Mouse (Mus musculus): ENCODE measurements around the gene Prcc. TPM values are rescaled to one million over a fixed set of nuclear protein-coding genes. Genes with fewer than 3 reads are reported as not detected.

Gene Prcc
- polyA plus RNA-seq, 1 experiment from 2014 or later, result 14.3 TPM

- H3K27me3 ChIP-seq (replicated peaks), result no peaks in the 10 kb centered on the region
- H3K36me3 ChIP-seq, result peaks cover 74% of the 10 kb centered on the region
- H3K4me1 ChIP-seq, result no peaks in the 10 kb centered on the region
- no peak overlapping the region for H3K27ac ChIP-seq
- ATAC-seq (ENCODE audit: low FRiP score, low read depth), result no peak
- no peak overlapping the region for H3K4me3 ChIP-seq
- WGBS, result 50% methylated on average over 3 of the region's 3 CpGs
- H3K4me2 ChIP-seq (replicated peaks), result no peak overlapping the region
- no peaks in the 10 kb centered on the region for H3K9me3 ChIP-seq
- no peak overlapping the region for H3K9ac ChIP-seq
Measured at GRCm38 (mm10) chr3:87859813-87860212, 25.6 kb downstream of the Prcc start.

GRCm38 (mm10) chr3:87857666-87858065 is 27.7 kb downstream of the Prcc start:
- Histone ChIP-seq H3K9ac (no peak overlapping the region), H3K27me3 (replicated peaks) (no peaks in the 10 kb centered on the region), H3K4me1 (no peaks in the 10 kb centered on the region), H3K9me3 (no peaks in the 10 kb centered on the region), H3K4me2 (replicated peaks) (no peak overlapping the region), H3K36me3 (peaks cover 58% of the 10 kb centered on the region), H3K4me3 (no peak overlapping the region), H3K27ac (no peak overlapping the region)
- no peak for ATAC-seq (ENCODE audit: low FRiP score, low read depth)
- 93% methylated on average over 8 of the region's 8 CpGs for WGBS

GRCm38 (mm10) chr3:87855936-87856335 is 29.5 kb downstream of the Prcc start:
- Histone ChIP-seq H3K4me2 (replicated peaks) (no peak overlapping the region), H3K4me3 (no peak overlapping the region), H3K9me3 (no peaks in the 10 kb centered on the region), H3K36me3 (peaks cover 42% of the 10 kb centered on the region), H3K27me3 (replicated peaks) (no peaks in the 10 kb centered on the region), H3K9ac (no peak overlapping the region), H3K27ac (no peak overlapping the region), H3K4me1 (no peaks in the 10 kb centered on the region)
- 90% methylated on average over 8 of the region's 8 CpGs for WGBS
- ATAC-seq (ENCODE audit: low FRiP score, low read depth), result no peak

- Histone ChIP-seq H3K36me3 (peaks cover 37% of the 10 kb centered on the region), H3K27me3 (replicated peaks) (no peaks in the 10 kb centered on the region), H3K27ac (no peak overlapping the region), H3K9me3 (no peaks in the 10 kb centered on the region), H3K4me2 (replicated peaks) (no peak overlapping the region), H3K4me1 (no peaks in the 10 kb centered on the region), H3K9ac (no peak overlapping the region), H3K4me3 (no peak overlapping the region)
- ATAC-seq (ENCODE audit: low FRiP score, low read depth), result no peak
- 57% methylated on average over 7 of the region's 7 CpGs for WGBS
Measured at GRCm38 (mm10) chr3:87854795-87855568, 30.4 kb downstream of the Prcc start.

- Histone ChIP-seq H3K27ac (no peak overlapping the region), H3K36me3 (no peaks in the 10 kb centered on the region), H3K27me3 (replicated peaks) (no peaks in the 10 kb centered on the region), H3K4me2 (replicated peaks) (no peak overlapping the region), H3K9me3 (no peaks in the 10 kb centered on the region), H3K9ac (no peak overlapping the region), H3K4me3 (no peak overlapping the region), H3K4me1 (no peaks in the 10 kb centered on the region)
- ATAC-seq (ENCODE audit: low FRiP score, low read depth), result no peak
- 83% methylated on average over 14 of the region's 14 CpGs for WGBS
Measured at GRCm38 (mm10) chr3:87849117-87849516, 36.3 kb downstream of the Prcc start.

- H3K9me3 ChIP-seq, result no peaks in the 10 kb centered on the region
- ATAC-seq (ENCODE audit: low FRiP score, low read depth), result no peak
- H3K4me3 ChIP-seq, result no peak overlapping the region
- H3K9ac ChIP-seq, result no peak overlapping the region
- 79% methylated on average over 5 of the region's 5 CpGs for WGBS
- no peaks in the 10 kb centered on the region for H3K27me3 ChIP-seq (replicated peaks)
- no peak overlapping the region for H3K4me2 ChIP-seq (replicated peaks)
- H3K36me3 ChIP-seq, result no peaks in the 10 kb centered on the region
- H3K4me1 ChIP-seq, result no peaks in the 10 kb centered on the region
- H3K27ac ChIP-seq, result no peak overlapping the region
Measured at GRCm38 (mm10) chr3:87847680-87848079, 37.7 kb downstream of the Prcc start.

GRCm38 (mm10) chr3:87846650-87847110 is 38.7 kb downstream of the Prcc start, which contains the start of gene Sh2d2a:
Sh2d2a (plus strand) TSS chr3:87846755.
- Histone ChIP-seq H3K27ac (no peak within 1 kb of the TSS), H3K4me2 (replicated peaks) (no peak within 1 kb of the TSS), H3K9me3 (no peaks in the 10 kb centered on the region), H3K27me3 (replicated peaks) (no peaks in the 10 kb centered on the region), H3K4me3 (no peak within 1 kb of the TSS), H3K9ac (no peak within 1 kb of the TSS), H3K36me3 (no peaks in the 10 kb centered on the region), H3K4me1 (no peaks in the 10 kb centered on the region)
- no peak for ATAC-seq (ENCODE audit: low FRiP score, low read depth)
- WGBS, result 75% methylated on average over 7 of the region's 7 CpGs

GRCm38 (mm10) chr3:87846186-87846585 is 39.2 kb downstream of the Prcc start:
- no peak for ATAC-seq (ENCODE audit: low FRiP score, low read depth)
- H3K27ac ChIP-seq, result no peak overlapping the region
- 67% methylated on average over 4 of the region's 4 CpGs for WGBS
- H3K4me2 ChIP-seq (replicated peaks), result no peak overlapping the region
- H3K27me3 ChIP-seq (replicated peaks), result no peaks in the 10 kb centered on the region
- no peaks in the 10 kb centered on the region for H3K36me3 ChIP-seq
- H3K4me1 ChIP-seq, result no peaks in the 10 kb centered on the region
- no peak overlapping the region for H3K4me3 ChIP-seq
- no peaks in the 10 kb centered on the region for H3K9me3 ChIP-seq
- H3K9ac ChIP-seq, result no peak overlapping the region

- no peaks in the 10 kb centered on the region for H3K9me3 ChIP-seq
- no peak overlapping the region for H3K9ac ChIP-seq
- no peaks in the 10 kb centered on the region for H3K27me3 ChIP-seq (replicated peaks)
- no peak overlapping the region for H3K4me3 ChIP-seq
- H3K4me2 ChIP-seq (replicated peaks), result no peak overlapping the region
- no peak for ATAC-seq (ENCODE audit: low FRiP score, low read depth)
- no peaks in the 10 kb centered on the region for H3K4me1 ChIP-seq
- H3K36me3 ChIP-seq, result no peaks in the 10 kb centered on the region
- no peak overlapping the region for H3K27ac ChIP-seq
- 83% methylated on average over 4 of the region's 4 CpGs for WGBS
Measured at GRCm38 (mm10) chr3:87844981-87845380, 40.4 kb downstream of the Prcc start.

GRCm38 (mm10) chr3:87840858-87841257 is 44.5 kb downstream of the Prcc start:
- no peak overlapping the region for H3K27ac ChIP-seq
- no peak overlapping the region for H3K4me3 ChIP-seq
- H3K27me3 ChIP-seq (replicated peaks), result no peaks in the 10 kb centered on the region
- H3K4me2 ChIP-seq (replicated peaks), result no peak overlapping the region
- no peaks in the 10 kb centered on the region for H3K36me3 ChIP-seq
- no peak for ATAC-seq (ENCODE audit: low FRiP score, low read depth)
- no peaks in the 10 kb centered on the region for H3K4me1 ChIP-seq
- H3K9me3 ChIP-seq, result no peaks in the 10 kb centered on the region
- H3K9ac ChIP-seq, result no peak overlapping the region

GRCm38 (mm10) chr3:87838622-87839021 is 46.8 kb downstream of the Prcc start:
- Histone ChIP-seq H3K4me1 (no peaks in the 10 kb centered on the region), H3K36me3 (no peaks in the 10 kb centered on the region), H3K27me3 (replicated peaks) (no peaks in the 10 kb centered on the region), H3K9me3 (no peaks in the 10 kb centered on the region), H3K9ac (no peak overlapping the region), H3K4me2 (replicated peaks) (no peak overlapping the region), H3K4me3 (no peak overlapping the region), H3K27ac (no peak overlapping the region)
- WGBS, result 1% methylated on average over 4 of the region's 4 CpGs
- ATAC-seq (ENCODE audit: low FRiP score, low read depth), result no peak

GRCm38 (mm10) chr3:87833482-87833881 is 51.9 kb downstream of the Prcc start:
- Histone ChIP-seq H3K4me1 (no peaks in the 10 kb centered on the region), H3K36me3 (no peaks in the 10 kb centered on the region), H3K9me3 (no peaks in the 10 kb centered on the region), H3K27ac (no peak overlapping the region), H3K4me3 (no peak overlapping the region), H3K4me2 (replicated peaks) (no peak overlapping the region), H3K27me3 (replicated peaks) (no peaks in the 10 kb centered on the region), H3K9ac (no peak overlapping the region)
- no peak for ATAC-seq (ENCODE audit: low FRiP score, low read depth)
- WGBS, result 69% methylated on average over 5 of the region's 5 CpGs

Measured in neural tube, embryonic 12.5 days (tissue).